Mouse (Mus musculus) T-cell, adult 2 months (primary cell): ENCODE measurements at regions not wholly inside any gene's neighbourhood (a gene's known extent, or its start where the extent isn't known, plus 50 kb on each side); places are given as distances from the start of the nearest gene placed in this dataset.

ENCODE experiments used
- DNase-seq: peaks from one replicate; pipeline ENCODE4 v3.0.0; 2022; ENCODE audit warnings: low spot score

- no peak for DNase-seq
Measured at GRCm38 (mm10) chr1:69212896-69213500, 105.1 kb upstream of the Erbb4 start.

GRCm38 (mm10) chr1:69202745-69203144 is 94.9 kb upstream of the Erbb4 start:
- no peak for DNase-seq

- no peak for DNase-seq
Measured at GRCm38 (mm10) chr1:69165202-69165601, 57.3 kb upstream of the Erbb4 start.
